9 mouse cellular contexts compared by ENCODE assay signal in genomic region chr11:106066616-106067015, GRCm38 (mm10). TPM values are rescaled to one million over a fixed set of nuclear protein-coding genes. Genes with fewer than 3 reads are reported as not detected.
DNase-seq lines count a peak whose midpoint lies in the region; ATAC-seq lines count a peak whose summit lies in the region.
"Not testable (repeated sequence)": the region's sequence is repeated elsewhere in the genome, so short reads cannot be mapped to it uniquely, and the experiment has no call there.
"Had no signal": no experiment of that assay in that cellular context is flagged by ENCODE, and none has a peak within 500 bp of the region (broad histone marks: within the 10 kb centered on the region; RNA-seq: fewer than 3 reads in every experiment).

No protein-coding gene starts in this region.

- not testable (repeated sequence) for H3K36me3 ChIP-seq in forebrain, embryonic 15.5 days; hindbrain, embryonic 15.5 days

- peak overlapping the region; percentile 92 for H3K4me2 ChIP-seq in forebrain, embryonic 15.5 days (replicated peaks)
- H3K4me2 ChIP-seq in hindbrain, embryonic 15.5 days, result peak overlapping the region; percentile 82

- intact Hi-C loops in left cerebral cortex, postnatal 25 days (cut with DNase I), result not testable (repeated sequence)

- H3K9ac ChIP-seq in forebrain, embryonic 15.5 days (replicated peaks), result peak overlapping the region; percentile 87
- H3K9ac ChIP-seq in hindbrain, embryonic 15.5 days, result peak overlapping the region; percentile 88

- H3K27ac ChIP-seq in forebrain, embryonic 15.5 days (replicated peaks), result peak overlapping the region; percentile 84
- H3K27ac ChIP-seq in hindbrain, embryonic 15.5 days (replicated peaks), result peak overlapping the region; percentile 89

- not testable (repeated sequence) for ATAC-seq in forebrain, embryonic 15.5 days (replicated peaks); hindbrain, embryonic 15.5 days (ENCODE audit: low FRiP score, low read depth)

- not testable (repeated sequence) for H3K27me3 ChIP-seq in forebrain, embryonic 15.5 days; hindbrain, embryonic 15.5 days

- H3K4me3 ChIP-seq in forebrain, embryonic 15.5 days, result peak overlapping the region; percentile 84
- H3K4me3 ChIP-seq in hindbrain, embryonic 15.5 days, result peak overlapping the region; percentile 81

- DNase-seq in NIH3T3 (ENCODE audit: low read depth), result peak; percentile 76
- DNase-seq in cerebellum, postnatal 10 days, result peak; percentile 68 to 79
- DNase-seq in left cerebral cortex, postnatal 25 days (ENCODE audit: low spot score in 2 of 2), result peak; percentile 24 to 26
- DNase-seq in lung, postnatal 4 days, result peak; percentile 36 to 45
- peak; percentile 45 for DNase-seq in retina, embryonic 14.5 days (ENCODE audit: low spot score)
- DNase-seq in urinary bladder, postnatal 14 days (ENCODE audit: low spot score), result peak; percentile 28

- peaks cover 14% of the 10 kb centered on the region for H3K4me1 ChIP-seq in forebrain, embryonic 15.5 days
- peaks cover 19% of the 10 kb centered on the region for H3K4me1 ChIP-seq in hindbrain, embryonic 15.5 days (replicated peaks)

- not testable (repeated sequence) for H3K9me3 ChIP-seq in forebrain, embryonic 15.5 days; hindbrain, embryonic 15.5 days

- WGBS in forebrain, embryonic 15.5 days, result 16% methylated on average over 23 of the region's 23 CpGs
- 15% methylated on average over 23 of the region's 23 CpGs for WGBS in hindbrain, embryonic 15.5 days

RNA-seq across cellular contexts. Expression of gene Taco1, which starts 0.8 kb away (rescaled TPM):
- 7.2 and 7.3 TPM in 2 replicates for polyA plus RNA-seq in forebrain, embryonic 15.5 days (2015; fragmentation: Nextera tagmentation; extraction: Ambion mirVana)
- polyA plus RNA-seq in hindbrain, embryonic 15.5 days (2015; fragmentation: Nextera tagmentation; extraction: Ambion mirVana), result 7.1 and 7.6 TPM in 2 replicates
- 10 to 100 TPM; 18.0 to 18.6 TPM for total RNA-seq in left cerebral cortex, postnatal 25 days (2021)

RNA-seq across cellular contexts. Expression of gene Map3k3, which starts 17.8 kb away (rescaled TPM):
- 14.2 TPM in 2 replicates for polyA plus RNA-seq in forebrain, embryonic 15.5 days (2015; fragmentation: Nextera tagmentation; extraction: Ambion mirVana)
- polyA plus RNA-seq in hindbrain, embryonic 15.5 days (2015; fragmentation: Nextera tagmentation; extraction: Ambion mirVana), result 13.2 and 14.1 TPM in 2 replicates
- total RNA-seq in left cerebral cortex, postnatal 25 days (2021), result 10 to 100 TPM; 25.1 to 29.5 TPM

RNA-seq across cellular contexts. Expression of gene Dcaf7, which starts 29.9 kb away (rescaled TPM):
- 118 and 120 TPM in 2 replicates for polyA plus RNA-seq in forebrain, embryonic 15.5 days (2015; fragmentation: Nextera tagmentation; extraction: Ambion mirVana)
- 154 and 158 TPM in 2 replicates for polyA plus RNA-seq in hindbrain, embryonic 15.5 days (2015; fragmentation: Nextera tagmentation; extraction: Ambion mirVana)
- total RNA-seq in left cerebral cortex, postnatal 25 days (2021), result 100 to 1,000 TPM; 152 to 168 TPM

RNA-seq across cellular contexts. Expression of gene Kcnh6, which starts 58.7 kb away (rescaled TPM):
- polyA plus RNA-seq in forebrain, embryonic 15.5 days (2015; fragmentation: Nextera tagmentation; extraction: Ambion mirVana), result 0.57 and 0.59 TPM in 2 replicates
- 2.2 and 2.5 TPM in 2 replicates for polyA plus RNA-seq in hindbrain, embryonic 15.5 days (2015; fragmentation: Nextera tagmentation; extraction: Ambion mirVana)
- total RNA-seq in left cerebral cortex, postnatal 25 days (2021), result 1 to 10 TPM; 1.6 to 2.0 TPM
- total RNA-seq: common myeloid progenitor, adult 5-6 weeks had no signal

Comparison
In these comparisons a context has a peak if more than half of its experiments do, and no peak if none do; other contexts are left out.
1. DNase-seq: peak in every context shown above with its lines; median percentile 76 in NIH3T3; 74 in cerebellum, postnatal 10 days; 45 in retina, embryonic 14.5 days; 40 in lung, postnatal 4 days; 28 in urinary bladder, postnatal 14 days; 25 in left cerebral cortex, postnatal 25 days.